Mouse (Mus musculus): ENCODE measurements at regions not wholly inside any gene's neighbourhood (a gene's known extent, or its start where the extent isn't known, plus 50 kb on each side); places are given as distances from the start of the nearest gene placed in this dataset.

DNA sequence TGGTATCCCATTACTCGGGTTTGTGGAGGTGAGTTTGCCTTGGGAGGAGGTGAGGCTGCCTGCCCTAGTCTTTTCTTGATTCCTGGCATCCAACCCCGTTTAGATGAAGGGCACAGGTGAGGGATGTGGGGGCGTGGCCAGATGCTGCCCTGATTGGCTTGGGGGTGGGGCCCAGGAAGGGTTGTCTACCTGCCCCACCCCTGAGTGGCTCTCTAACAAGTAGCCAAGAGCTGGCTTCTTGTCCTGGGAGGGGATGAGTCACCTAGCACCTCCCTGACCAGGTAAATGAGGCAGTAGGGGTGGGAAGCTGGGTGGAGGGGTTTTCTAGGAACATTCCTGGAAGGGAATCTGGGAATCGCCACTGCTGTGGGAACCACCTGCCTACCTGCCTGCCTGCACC lies 74.7 kb upstream of the 1600014C23Rik start:
- TF ChIP-seq CTCF (IDR thresholded peaks at IDR 0.05; ENCODE audit: insufficient read depth, low read depth, low read length) (no peak), POLR2A (IDR thresholded peaks at IDR 0.05; ENCODE audit: insufficient read depth, low read depth, low read length) (no peak)
